Mouse (Mus musculus) embryo, embryonic 9.5 days (tissue): ENCODE measurements around the gene Stag2.

Experiments used
- DNase-seq: peaks from one replicate; pipeline ENCODE4 v3.0.0-alpha.2; 2017; ENCODE audit errors: extremely low spot score

Stag2 gene

DNA sequence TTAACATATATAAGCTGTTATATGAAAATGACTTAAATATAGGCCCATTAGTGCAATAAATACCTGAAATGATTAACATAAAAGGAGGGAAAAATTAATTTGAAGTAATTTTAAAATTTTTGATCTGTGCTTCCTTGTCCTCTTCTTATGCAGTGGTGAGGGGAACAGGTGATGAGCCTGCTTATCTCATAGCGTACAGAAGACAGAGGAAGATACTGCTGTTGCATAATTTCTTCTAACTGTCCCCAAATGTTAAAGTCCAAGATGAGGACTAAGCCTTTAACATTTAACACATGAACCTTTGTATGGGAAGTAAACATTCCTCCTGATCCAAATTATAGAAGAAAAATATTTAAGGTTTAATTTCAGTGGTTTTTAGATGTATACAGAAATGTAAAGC, 66.6 kb downstream of the Stag2 start:
- no peak for DNase-seq

GRCm38 (mm10) chrX:42250342-42250741, 101.2 kb downstream of the Stag2 start:
- DNase-seq: no peak

- no peak for DNase-seq
Measured at GRCm38 (mm10) chrX:42272713-42273112, 123.6 kb downstream of the Stag2 start.

GRCm38 (mm10) chrX:42290215-42290614, 141.1 kb downstream of the Stag2 start:
- no peak for DNase-seq

DNA sequence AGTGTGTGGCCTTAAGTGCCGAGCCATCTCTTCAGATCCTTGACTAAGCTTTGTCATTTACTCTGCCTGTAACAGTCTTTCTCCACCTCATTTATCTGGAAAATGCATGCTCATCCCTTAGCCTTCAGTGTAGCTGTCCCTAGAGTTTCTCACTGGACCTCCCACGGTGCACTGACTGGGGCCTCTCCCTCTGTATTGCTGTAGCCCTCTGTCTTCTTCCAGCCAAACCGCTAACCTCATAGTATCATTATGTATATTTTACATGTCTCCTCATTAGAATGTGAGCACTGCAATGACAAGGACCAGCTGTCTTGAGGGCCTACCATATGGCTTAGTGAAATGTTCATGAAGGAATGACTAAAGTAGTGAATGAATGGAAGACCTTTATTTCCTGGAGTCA, 166.1 kb downstream of the Stag2 start:
- DNase-seq: no peak

DNA sequence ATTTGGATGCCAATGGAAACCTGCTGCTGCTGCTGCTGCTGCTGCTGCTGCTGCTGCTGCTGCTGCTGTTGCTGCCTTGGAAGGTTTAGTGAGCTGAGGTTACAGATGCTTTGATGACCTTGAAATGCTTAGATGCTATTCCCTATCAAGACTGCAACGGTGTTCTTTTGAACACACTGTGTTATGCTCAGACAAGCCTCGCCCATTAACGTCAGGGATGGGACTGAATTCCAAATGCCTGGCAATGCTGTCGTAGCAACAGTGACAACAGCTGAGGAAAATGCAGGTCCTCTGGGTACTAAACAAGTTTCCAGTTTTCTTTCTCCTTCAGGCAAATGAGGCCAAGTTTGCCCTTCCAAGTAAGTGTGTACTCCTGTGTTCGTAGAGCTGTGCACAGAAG, 171.3 kb downstream of the Stag2 start:
- DNase-seq: peak; percentile 6

DNA sequence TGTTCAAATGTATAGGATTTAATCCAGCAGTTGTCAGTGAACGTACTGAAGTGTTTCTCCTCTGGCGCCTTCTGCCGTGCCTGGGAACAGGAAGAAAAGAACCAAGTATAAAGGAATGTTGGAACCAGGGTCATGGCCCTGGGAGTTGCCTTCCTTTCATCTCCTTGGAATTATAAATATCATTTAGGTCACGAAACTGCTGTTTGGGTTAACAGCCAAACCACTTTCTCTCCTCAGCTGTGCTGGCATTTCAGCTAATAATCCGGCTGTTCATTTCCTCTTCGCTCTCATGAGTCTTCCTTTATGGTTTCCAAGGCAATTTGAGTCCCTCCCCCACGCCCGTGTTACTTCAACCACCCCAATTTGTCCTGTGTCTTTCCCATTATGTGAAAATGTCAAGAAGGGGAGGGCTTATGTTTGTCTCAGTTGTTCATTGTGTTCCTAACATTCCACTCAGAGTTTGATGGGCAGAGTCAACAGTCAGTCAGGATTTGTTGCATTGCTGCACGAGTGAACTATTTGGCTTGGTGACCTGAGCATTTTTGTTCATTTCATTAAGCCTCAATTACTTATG, 172.2 kb downstream of the Stag2 start:
- peak; percentile 25 for DNase-seq

- DNase-seq: no peak
Measured at GRCm38 (mm10) chrX:42324848-42325247, 175.7 kb downstream of the Stag2 start.
